Mouse (Mus musculus) testis, adult 2 months (tissue): ENCODE measurements around the gene Rpl35. TPM values are rescaled to one million over a fixed set of nuclear protein-coding genes. Genes with fewer than 3 reads are reported as not detected.

Source experiments
- H3K27ac ChIP-seq: fragments of 200-500 bp; 2 replicates; pipeline ENCODE4 v1.5.1; 2012; ENCODE audit warnings: low read depth, low read length; ENCODE audit not compliant: control insufficient read depth, insufficient read depth
- H3K27me3 ChIP-seq: fragments of 200-500 bp; 2 replicates; pipeline ENCODE4 v1.6.1; 2012; ENCODE audit warnings: mild to moderate bottlenecking, low read length, moderate library complexity; ENCODE audit not compliant: control insufficient read depth, insufficient read depth
- H3K36me3 ChIP-seq: fragments of 200-500 bp; 2 replicates; pipeline ENCODE4 v1.6.1; 2012; ENCODE audit warnings: mild to moderate bottlenecking, low read length; ENCODE audit not compliant: control insufficient read depth, insufficient read depth
- H3K4me1 ChIP-seq: fragments of 200-500 bp; 2 replicates; pipeline ENCODE4 v1.6.1; 2012; ENCODE audit warnings: low read length; ENCODE audit not compliant: control insufficient read depth, insufficient read depth
- H3K4me3 ChIP-seq: fragments of 200-500 bp; 2 replicates; pipeline ENCODE4 v1.5.1; 2012; ENCODE audit warnings: low read depth, mild to moderate bottlenecking, low read length, moderate library complexity, mixed read lengths; ENCODE audit not compliant: control insufficient read depth
- CTCF ChIP-seq: fragments of 200-500 bp; IDR thresholded peaks from 2 replicates; pipeline ENCODE4 v1.5.1; 2012; ENCODE audit warnings: low read depth, mild to moderate bottlenecking, inconsistent platforms, low read length, moderate library complexity; ENCODE audit not compliant: control insufficient read depth, insufficient read depth, insufficient replicate concordance
- POLR2A ChIP-seq: fragments of 200-500 bp; IDR thresholded peaks from 2 replicates; pipeline ENCODE4 v1.6.1; 2012; ENCODE audit warnings: low read depth, mild to moderate bottlenecking, inconsistent platforms, low read length, moderate library complexity; ENCODE audit not compliant: control insufficient read depth
- polyA plus RNA-seq: library from polyadenylated mRNA; depleted of rRNA; stranded (reverse); fragments of >200 nt; gene quantifications from 2 replicates; pipeline ENCODE4 v1.2.3, GENCODE M21; 2012; rRNA removed

Gene Rpl35
- polyA plus RNA-seq, 1 experiment = 162 TPM

DNA sequence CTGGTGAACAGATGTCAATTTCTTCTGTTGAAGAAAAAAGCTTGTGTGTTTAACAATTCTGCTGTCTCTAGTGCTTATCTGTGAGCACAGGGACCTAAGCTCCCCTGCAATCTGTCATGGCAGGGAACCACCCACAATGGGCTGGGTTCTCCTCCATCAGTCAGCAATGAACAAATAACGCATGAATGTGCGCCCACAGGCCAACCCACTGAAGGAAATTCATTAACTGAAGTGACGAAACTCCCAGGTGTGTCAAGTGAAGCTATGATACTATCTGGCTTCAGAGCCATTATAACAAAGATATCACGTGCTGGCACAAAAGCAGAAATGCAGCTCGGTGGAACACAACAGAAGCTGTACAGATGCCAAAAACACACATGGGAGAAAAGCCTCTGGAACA is 35.4 kb downstream of the Rpl35 start:
- H3K27ac ChIP-seq = no peak overlapping the region
- H3K4me1 ChIP-seq = peaks cover 1% of the 10 kb centered on the region; the same call in 1 of the 2 replicates
- TF ChIP-seq POLR2A (no peak), CTCF (no peak)
- no peak overlapping the region for H3K4me3 ChIP-seq
- no peaks in the 10 kb centered on the region for H3K36me3 ChIP-seq
- H3K27me3 ChIP-seq = no peaks in the 10 kb centered on the region

DNA sequence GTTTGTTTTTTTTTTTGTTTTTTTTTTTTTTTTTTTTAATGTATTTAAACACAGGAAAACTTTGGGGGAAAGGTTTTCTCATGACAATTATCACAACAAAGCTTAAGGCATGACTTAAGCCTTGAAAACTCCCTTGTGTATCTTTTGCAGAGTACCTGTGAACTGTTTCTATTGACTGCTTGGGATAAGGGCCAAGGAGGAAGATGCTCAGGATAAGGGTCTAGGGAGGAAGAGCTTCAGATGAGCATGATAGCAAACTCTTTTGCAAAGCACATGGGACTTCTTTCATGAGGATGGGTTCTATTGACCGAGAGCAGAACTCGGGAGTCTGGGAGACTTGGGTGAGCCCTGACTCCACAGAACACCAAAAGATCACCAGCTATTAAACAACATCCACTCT is 35.8 kb downstream of the Rpl35 start:
- Histone ChIP-seq H3K36me3 (no peaks in the 10 kb centered on the region), H3K4me1 (no peaks in the 10 kb centered on the region; the same call in 1 of the 2 replicates), H3K4me3 (no peak overlapping the region), H3K27me3 (no peaks in the 10 kb centered on the region), H3K27ac (no peak overlapping the region)
- no peak for TF ChIP-seq POLR2A
- no peak for TF ChIP-seq CTCF

DNA sequence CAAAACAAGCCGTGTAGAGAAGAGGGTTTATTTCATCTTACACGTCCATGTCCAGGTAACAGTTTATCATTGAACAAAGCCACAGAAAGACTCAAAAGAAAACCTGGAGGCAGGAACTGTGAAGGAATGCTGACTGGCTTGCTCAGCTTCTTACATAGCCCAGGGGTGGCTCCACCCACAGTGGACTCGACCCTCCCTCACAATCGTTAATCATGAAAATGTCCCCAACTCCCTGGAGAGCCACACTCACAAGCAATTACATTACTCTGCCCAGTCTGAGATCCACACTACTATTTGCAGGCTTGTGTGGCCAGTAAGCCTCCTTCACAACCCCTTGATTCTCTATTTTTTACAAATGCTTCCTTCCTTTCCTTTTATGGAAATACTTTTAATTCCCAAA is 41.2 kb downstream of the Rpl35 start:
- Histone ChIP-seq H3K27me3 (no peaks in the 10 kb centered on the region), H3K27ac (no peak overlapping the region), H3K4me1 (no peaks in the 10 kb centered on the region), H3K4me3 (no peak overlapping the region), H3K36me3 (no peaks in the 10 kb centered on the region)
- TF ChIP-seq CTCF (no peak), POLR2A (no peak)

DNA sequence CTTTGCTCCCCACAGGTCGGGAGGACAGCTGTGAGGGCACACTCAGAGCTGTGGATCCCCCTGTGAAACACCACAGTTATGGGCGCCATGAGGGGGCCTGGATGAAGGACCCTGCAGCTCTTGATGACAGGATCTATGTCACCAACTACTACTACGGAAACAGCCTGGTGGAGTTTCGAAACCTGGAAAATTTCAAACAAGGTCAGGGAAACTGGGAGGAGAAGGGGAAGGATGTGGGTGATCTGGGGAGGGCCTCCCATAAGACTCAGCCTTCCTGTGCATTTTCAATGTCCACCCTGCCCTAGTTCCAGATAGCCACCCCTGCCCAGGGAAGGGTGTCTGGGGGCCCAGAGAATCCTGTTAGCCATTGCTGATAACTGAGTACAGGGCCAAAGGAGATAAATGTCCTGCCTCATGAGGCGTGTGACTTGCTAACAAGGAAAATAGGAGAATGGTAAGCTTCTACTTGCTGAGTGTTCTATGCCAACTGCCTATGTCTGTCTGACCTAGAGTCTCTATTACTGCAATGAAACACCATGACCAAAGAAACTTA is 47.7 kb downstream of the Rpl35 start:
- Histone ChIP-seq H3K4me3 (no peak overlapping the region), H3K27ac (no peak overlapping the region), H3K4me1 (no peaks in the 10 kb centered on the region; the same call in 1 of the 2 replicates), H3K36me3 (no peaks in the 10 kb centered on the region), H3K27me3 (no peaks in the 10 kb centered on the region)
- TF ChIP-seq POLR2A (no peak), CTCF (no peak)

DNA sequence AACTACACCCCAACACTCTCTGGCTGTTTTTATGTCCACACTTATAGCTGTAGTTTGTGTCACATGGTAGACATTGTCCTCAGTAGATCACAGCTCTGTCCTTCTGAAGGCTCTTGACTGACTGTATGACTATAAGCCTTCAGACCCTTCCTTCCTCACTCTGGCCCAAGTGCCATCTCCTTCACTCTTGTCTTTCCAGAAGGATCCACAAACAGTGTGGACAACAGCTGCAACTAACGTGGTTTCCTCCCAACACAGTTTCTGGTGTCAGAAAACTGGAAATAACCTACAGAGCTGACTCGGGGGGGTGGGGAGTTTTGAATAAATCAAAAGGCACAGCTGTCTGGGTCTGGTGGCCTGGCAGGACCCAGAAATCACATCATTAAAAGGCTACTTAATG is 49.4 kb downstream of the Rpl35 start:
- TF ChIP-seq CTCF (no peak), POLR2A (no peak)
- H3K4me1 ChIP-seq = no peaks in the 10 kb centered on the region; the same call in 1 of the 2 replicates
- no peaks in the 10 kb centered on the region for H3K27me3 ChIP-seq
- H3K4me3 ChIP-seq = no peak overlapping the region
- no peak overlapping the region for H3K27ac ChIP-seq
- H3K36me3 ChIP-seq = no peaks in the 10 kb centered on the region

DNA sequence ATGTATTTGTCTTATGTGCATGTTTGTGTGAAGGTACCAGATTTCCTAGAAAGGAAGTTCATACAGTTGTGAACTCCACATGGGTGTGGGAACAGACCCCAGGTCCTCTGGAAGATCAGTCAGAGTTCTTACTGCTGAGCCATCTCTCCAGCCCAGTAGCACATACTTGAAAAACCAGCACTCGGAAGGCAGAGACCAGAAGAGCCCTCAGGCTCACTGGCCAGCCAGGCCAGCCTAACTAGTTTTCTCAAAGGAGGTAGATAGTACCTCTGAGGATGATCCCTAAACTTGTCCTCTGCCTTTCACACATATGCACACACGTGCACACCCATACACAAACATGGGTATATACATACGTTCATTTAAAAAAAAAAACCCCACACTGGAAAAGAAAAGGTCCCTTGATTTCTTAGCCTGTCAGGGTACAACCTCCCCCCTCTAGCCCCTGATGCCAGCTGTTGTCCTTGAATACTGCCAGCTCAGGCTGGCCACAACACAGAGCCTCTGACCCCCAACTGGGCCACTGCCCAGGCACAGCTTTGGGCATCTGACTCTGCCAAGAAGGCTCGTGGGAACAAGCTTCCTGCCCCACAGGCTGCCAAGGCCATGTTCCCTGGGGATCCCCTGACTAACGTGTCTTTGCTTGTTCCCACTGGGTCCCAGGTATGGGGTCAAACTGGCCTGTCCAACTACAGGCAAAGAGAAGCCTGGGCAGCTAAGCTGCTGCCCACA is 52.1 kb downstream of the Rpl35 start:
- peaks cover 3% of the 10 kb centered on the region; the same call in 1 of the 2 replicates for H3K4me1 ChIP-seq
- no peak overlapping the region for H3K27ac ChIP-seq
- H3K4me3 ChIP-seq = no peak overlapping the region
- no peaks in the 10 kb centered on the region for H3K27me3 ChIP-seq
- TF ChIP-seq CTCF (no peak), POLR2A (no peak)
- no peaks in the 10 kb centered on the region for H3K36me3 ChIP-seq

Other genes starting within 250 kb of the Rpl35 start
- gene Nr6a1, start 77.9 kb downstream of the Rpl35 start, polyA plus RNA-seq = 175 and 204 TPM in 2 replicates
- gene Olfml2a, start 73.6 kb downstream of the Rpl35 start, polyA plus RNA-seq = 1.3 and 1.6 TPM in 2 replicates
- 79.1 and 99.2 TPM in 2 replicates for gene Wdr38, start 8.1 kb downstream of the Rpl35 start, polyA plus RNA-seq
- 74.6 and 75.7 TPM in 2 replicates for gene Arpc5l, start 276 bp downstream of the Rpl35 start, polyA plus RNA-seq
- 13.1 and 13.7 TPM in 2 replicates for gene Golga1, start 59.9 kb upstream of the Rpl35 start, polyA plus RNA-seq
- gene Scai, start 185.1 kb upstream of the Rpl35 start, polyA plus RNA-seq = 4.7 and 6.0 TPM in 2 replicates
- gene Ppp6c, start 220.8 kb upstream of the Rpl35 start, polyA plus RNA-seq = 28.4 and 37.4 TPM in 2 replicates